Mouse (Mus musculus): Measurements from ENCODE around the gene Slc7a15.

Slc7a15 gene

GRCm38 (mm10) chr12:8556189-8556588 is 42.7 kb downstream of the Slc7a15 start:
- DNase-seq, result no peak

GRCm38 (mm10) chr12:8555419-8555818 is 43.4 kb downstream of the Slc7a15 start:
- no peak for DNase-seq

GRCm38 (mm10) chr12:8547357-8547756 is 51.5 kb downstream of the Slc7a15 start:
- DNase-seq, result peak; percentile 53 to 54

- no peak for DNase-seq
Measured at GRCm38 (mm10) chr12:8546801-8547200, 52.1 kb downstream of the Slc7a15 start.

GRCm38 (mm10) chr12:8545066-8545610 is 53.7 kb downstream of the Slc7a15 start:
- no peak for DNase-seq

- no peak for DNase-seq
Measured at GRCm38 (mm10) chr12:8542371-8542770, 56.5 kb downstream of the Slc7a15 start.

- DNase-seq, result no peak
Measured at GRCm38 (mm10) chr12:8539471-8539870, 59.4 kb downstream of the Slc7a15 start.

- no peak for DNase-seq
Measured at GRCm38 (mm10) chr12:8537291-8537690, 61.6 kb downstream of the Slc7a15 start.

- DNase-seq, result no peak
Measured at GRCm38 (mm10) chr12:8536221-8536965, 62.5 kb downstream of the Slc7a15 start.

- no peak for DNase-seq
Measured at GRCm38 (mm10) chr12:8535596-8535995, 63.3 kb downstream of the Slc7a15 start.

GRCm38 (mm10) chr12:8534915-8535314 is 64.0 kb downstream of the Slc7a15 start:
- DNase-seq, result no peak

GRCm38 (mm10) chr12:8527770-8528169 is 71.1 kb downstream of the Slc7a15 start:
- DNase-seq, result no peak

GRCm38 (mm10) chr12:8527175-8527574 is 71.7 kb downstream of the Slc7a15 start:
- DNase-seq, result no peak

GRCm38 (mm10) chr12:8524062-8524461 is 74.8 kb downstream of the Slc7a15 start:
- no peak for DNase-seq

GRCm38 (mm10) chr12:8522711-8523110 is 76.2 kb downstream of the Slc7a15 start:
- no peak for DNase-seq

- DNase-seq, result peak in 1 of 2 experiments; percentile 20
Measured at GRCm38 (mm10) chr12:8521375-8522047, 77.4 kb downstream of the Slc7a15 start.

GRCm38 (mm10) chr12:8519431-8520160 is 79.3 kb downstream of the Slc7a15 start:
- no peak for DNase-seq

GRCm38 (mm10) chr12:8511037-8511882 is 87.6 kb downstream of the Slc7a15 start:
- DNase-seq, result no peak

- DNase-seq, result no peak
Measured at GRCm38 (mm10) chr12:8510317-8510988, 88.4 kb downstream of the Slc7a15 start.

- DNase-seq, result no peak
Measured at GRCm38 (mm10) chr12:8509693-8510092, 89.2 kb downstream of the Slc7a15 start.

GRCm38 (mm10) chr12:8506954-8507707 is 91.7 kb downstream of the Slc7a15 start:
- no peak for DNase-seq

Data from cerebellum, adult 18-20 months (tissue).